Mouse (Mus musculus) kidney, postnatal 0 days (tissue): ENCODE measurements around the gene Ankfy1. TPM values are rescaled to one million over a fixed set of nuclear protein-coding genes. Genes with fewer than 3 reads are reported as not detected.
A peak's percentile ranks its signal among the peaks of the same experiment; 100 is the strongest.

Source experiments
- ATAC-seq: fragments of 200-750 bp; cut with Nextera tagmentation; replicated peaks from 2 replicates; pipeline ENCODE4 v1.8.0; 2017; ENCODE audit warnings: low read depth, moderate number of reproducible peaks, moderate TSS enrichment, moderate library complexity; ENCODE audit not compliant: low FRiP score
- DNase-seq: peaks from one replicate; pipeline ENCODE4 v3.0.0-alpha.2; 2016; ENCODE audit warnings: low spot score
- H3K27ac ChIP-seq: fragments of 300-500 bp; sonication (generic); 2 replicates; pipeline ENCODE4 v1.5.1; 2014; ENCODE audit warnings: mild to moderate bottlenecking
- H3K27me3 ChIP-seq: fragments of 300-500 bp; sonication (generic); 2 replicates; pipeline ENCODE4 v1.6.1; 2014; ENCODE audit warnings: low read length, mixed read lengths; ENCODE audit not compliant: insufficient read depth
- H3K36me3 ChIP-seq: fragments of 300-500 bp; sonication (generic); 2 replicates; pipeline ENCODE4 v1.6.1; 2014; ENCODE audit warnings: low read length, mixed read lengths; ENCODE audit not compliant: insufficient read depth
- H3K4me1 ChIP-seq: fragments of 300-500 bp; sonication (generic); replicated peaks from 2 replicates; pipeline ENCODE4 v1.6.1; 2014; ENCODE audit warnings: antibody characterized with exemption, low read length, mixed read lengths; ENCODE audit not compliant: insufficient read depth
- H3K4me2 ChIP-seq: fragments of 300-500 bp; sonication (generic); 2 replicates; pipeline ENCODE4 v1.6.1; 2014; ENCODE audit warnings: mild to moderate bottlenecking, low read length, moderate library complexity, mixed read lengths
- H3K4me3 ChIP-seq: fragments of 300-500 bp; sonication (generic); replicated peaks from 2 replicates; pipeline ENCODE4 v1.5.1; 2014; ENCODE audit warnings: low read depth, low read length
- H3K9ac ChIP-seq: fragments of 300-500 bp; sonication (generic); 2 replicates; pipeline ENCODE4 v1.6.1; 2014; ENCODE audit warnings: low read depth, low read length
- H3K9me3 ChIP-seq: fragments of 300-500 bp; sonication (generic); replicated peaks from 2 replicates; pipeline ENCODE4 v1.6.1; 2016; ENCODE audit warnings: low read length, inconsistent platforms, mixed read lengths
- CTCF ChIP-seq: IDR thresholded peaks from 2 replicates; pipeline ENCODE4 v1.5.1; 2016; ENCODE audit warnings: antibody characterized with exemption, low read depth, mild to moderate bottlenecking, moderate library complexity
- WGBS: fragments of 180-500 bp; shearing (Covaris S2); extraction: QIAGEN DNeasy Blood & Tissue Kit; methylation state at CpG from one replicate; pipeline ENCODE4 v1.1.7; 2014; 5-methylcytosine and 5-hydroxymethylcytosine counted together
- polyA plus RNA-seq: library from polyadenylated mRNA; unstranded; fragments of >200 nt; fragmentation: Nextera tagmentation; extraction: Ambion mirVana; gene quantifications from 2 replicates; pipeline ENCODE4 v1.2.1, GENCODE M21; 2015

Ankfy1 gene
- polyA plus RNA-seq, 1 experiment from 2014 or later, result 11.8 TPM

GRCm38 (mm10) chr11:72686697-72687096, 3.1 kb upstream of the Ankfy1 start:
- no peak overlapping the region for H3K27ac ChIP-seq

GRCm38 (mm10) chr11:72688242-72688641, 1.6 kb upstream of the Ankfy1 start:
- no peaks in the 10 kb centered on the region for H3K36me3 ChIP-seq
- H3K27me3 ChIP-seq, result no peaks in the 10 kb centered on the region
- no peak for TF ChIP-seq CTCF

More at GRCm38 (mm10) chr11:72686697-72687096, 3.1 kb upstream of the Ankfy1 start:
- no peak overlapping the region for H3K4me3 ChIP-seq
- no peaks in the 10 kb centered on the region for H3K36me3 ChIP-seq
- no peaks in the 10 kb centered on the region for H3K9me3 ChIP-seq
- H3K27me3 ChIP-seq, result no peaks in the 10 kb centered on the region
- no peak overlapping the region for H3K4me2 ChIP-seq
- TF ChIP-seq CTCF, result no peak
- peaks cover 16% of the 10 kb centered on the region; the same call in 1 of the 2 replicates for H3K4me1 ChIP-seq
- no peak overlapping the region for H3K9ac ChIP-seq
- no peak for DNase-seq
- ATAC-seq, result no peak

GRCm38 (mm10) chr11:72689115-72689514, 691 bp upstream of the Ankfy1 start:
- peak overlapping the region; percentile 83 for H3K4me3 ChIP-seq
- no peaks in the 10 kb centered on the region for H3K36me3 ChIP-seq
- H3K9ac ChIP-seq, result peak overlapping the region; percentile 88
- 74% methylated on average over 3 of the region's 3 CpGs for WGBS
- TF ChIP-seq CTCF, result no peak
- H3K4me2 ChIP-seq, result peak overlapping the region; percentile 75
- H3K27me3 ChIP-seq, result no peaks in the 10 kb centered on the region
- DNase-seq (no peak), ATAC-seq (no peak)
- H3K9me3 ChIP-seq, result no peaks in the 10 kb centered on the region
- H3K27ac ChIP-seq, result peak overlapping the region; percentile 44
- peaks cover 20% of the 10 kb centered on the region; the same call in 1 of the 2 replicates for H3K4me1 ChIP-seq

More at GRCm38 (mm10) chr11:72688242-72688641, 1.6 kb upstream of the Ankfy1 start:
- DNase-seq, result peak; percentile 22
- Histone ChIP-seq H3K27ac (no peak overlapping the region), H3K4me2 (no peak overlapping the region), H3K4me1 (peaks cover 20% of the 10 kb centered on the region; the same call in 1 of the 2 replicates), H3K9me3 (no peaks in the 10 kb centered on the region), H3K9ac (no peak overlapping the region), H3K4me3 (no peak overlapping the region)
- 11% methylated on average over 5 of the region's 5 CpGs for whole genome bisulfite sequencing
- ATAC-seq, result no peak

- no peaks in the 10 kb centered on the region for H3K9me3 ChIP-seq
- no peak for ATAC-seq
- H3K36me3 ChIP-seq, result no peaks in the 10 kb centered on the region
- no peak for TF ChIP-seq CTCF
- H3K4me1 ChIP-seq, result peaks cover 20% of the 10 kb centered on the region; the same call in 1 of the 2 replicates
- no peak overlapping the region for H3K9ac ChIP-seq
- H3K4me3 ChIP-seq, result no peak overlapping the region
- WGBS, result 72% methylated on average over 4 of the region's 4 CpGs
- DNase-seq, result no peak
- H3K27ac ChIP-seq, result no peak overlapping the region
- H3K4me2 ChIP-seq, result no peak overlapping the region
- H3K27me3 ChIP-seq, result no peaks in the 10 kb centered on the region
Observed at GRCm38 (mm10) chr11:72692353-72692752, 2.5 kb downstream of the Ankfy1 start.

- Histone ChIP-seq H3K27me3 (no peaks in the 10 kb centered on the region), H3K9me3 (no peaks in the 10 kb centered on the region), H3K4me3 (no peak overlapping the region), H3K4me1 (peaks cover 14% of the 10 kb centered on the region; the same call in 1 of the 2 replicates), H3K36me3 (no peaks in the 10 kb centered on the region), H3K9ac (no peak overlapping the region), H3K4me2 (no peak overlapping the region), H3K27ac (no peak overlapping the region)
- DNase-seq (no peak), ATAC-seq (no peak)
- TF ChIP-seq CTCF, result no peak
- 88% methylated on average over 3 of the region's 3 CpGs for WGBS
Observed at GRCm38 (mm10) chr11:72695025-72695424, 5.2 kb downstream of the Ankfy1 start.

- 97% methylated on average over 2 of the region's 2 CpGs for WGBS
- no peak for TF ChIP-seq CTCF
- no peak for DNase-seq
- Histone ChIP-seq H3K4me3 (no peak overlapping the region), H3K27me3 (no peaks in the 10 kb centered on the region), H3K4me2 (no peak overlapping the region), H3K36me3 (no peaks in the 10 kb centered on the region), H3K4me1 (peaks cover 7% of the 10 kb centered on the region; the same call in 1 of the 2 replicates), H3K9ac (no peak overlapping the region), H3K9me3 (no peaks in the 10 kb centered on the region), H3K27ac (no peak overlapping the region)
- ATAC-seq, result no peak
Observed at GRCm38 (mm10) chr11:72696368-72696971, 6.7 kb downstream of the Ankfy1 start.
